Mouse (Mus musculus): Measurements from ENCODE around the gene 2410015M20Rik. TPM values are rescaled to one million over a fixed set of nuclear protein-coding genes. Genes with fewer than 3 reads are reported as not detected.
"Not testable (repeated sequence)": the region's sequence is repeated elsewhere in the genome, so short reads cannot be mapped to it uniquely, and the experiment has no call there.

2410015M20Rik gene
- total RNA-seq (2021), result 100 to 1,000 TPM; 343 to 364 TPM

GRCm38 (mm10) chr17:56609452-56610171 is at the start of gene 2410015M20Rik:
2410015M20Rik (minus strand) TSS chr17:56609771.
- intact Hi-C loops (cut with DNase I), result loop anchor here (5.0 kb wide), 2 partner anchors 58 to 153 kb away; partner anchors contain the start of gene Dus3l
- DNase-seq (ENCODE audit: low spot score), result peak; percentile 93

GRCm38 (mm10) chr17:56656171-56656570 is 46.6 kb upstream of the 2410015M20Rik start:
- no peak for DNase-seq (ENCODE audit: low spot score)
- intact Hi-C loops (cut with DNase I), result no loop called here

- intact Hi-C loops (cut with DNase I), result no loop called here
- DNase-seq (ENCODE audit: low spot score), result no peak
Observed at GRCm38 (mm10) chr17:56655311-56655710, 45.7 kb upstream of the 2410015M20Rik start.

GRCm38 (mm10) chr17:56654771-56655170 is 45.2 kb upstream of the 2410015M20Rik start:
- DNase-seq (ENCODE audit: low spot score), result no peak
- intact Hi-C loops (cut with DNase I), result no loop called here

GRCm38 (mm10) chr17:56651801-56652200 is 42.2 kb upstream of the 2410015M20Rik start:
- intact Hi-C loops (cut with DNase I), result no loop called here
- no peak for DNase-seq (ENCODE audit: low spot score)

GRCm38 (mm10) chr17:56647546-56647945 is 38.0 kb upstream of the 2410015M20Rik start:
- intact Hi-C loops (cut with DNase I), result no loop called here
- no peak for DNase-seq (ENCODE audit: low spot score)

GRCm38 (mm10) chr17:56643237-56643636 is 33.7 kb upstream of the 2410015M20Rik start:
- no peak for DNase-seq (ENCODE audit: low spot score)

GRCm38 (mm10) chr17:56634023-56634422 is 24.5 kb upstream of the 2410015M20Rik start:
- DNase-seq (ENCODE audit: low spot score), result no peak
- intact Hi-C loops (cut with DNase I), result no loop called here

More at GRCm38 (mm10) chr17:56643237-56643636, 33.7 kb upstream of the 2410015M20Rik start:
- intact Hi-C loops (cut with DNase I), result no loop called here

GRCm38 (mm10) chr17:56631807-56632206 is 22.2 kb upstream of the 2410015M20Rik start:
- no peak for DNase-seq (ENCODE audit: low spot score)
- intact Hi-C loops (cut with DNase I), result no loop called here

GRCm38 (mm10) chr17:56629800-56630781 is 20.5 kb upstream of the 2410015M20Rik start:
- DNase-seq (ENCODE audit: low spot score); intact Hi-C loops (cut with DNase I): not testable (repeated sequence)

- DNase-seq (ENCODE audit: low spot score), result no peak
- intact Hi-C loops (cut with DNase I), result no loop called here
Observed at GRCm38 (mm10) chr17:56627530-56628277, 18.1 kb upstream of the 2410015M20Rik start, which contains the start of gene Catsperd. Catsperd (plus strand) TSS chr17:56628143.

GRCm38 (mm10) chr17:56626754-56627470 is 17.3 kb upstream of the 2410015M20Rik start, which contains the start of gene Lonp1:
Lonp1 (minus strand) TSS chr17:56626887.
- DNase-seq (ENCODE audit: low spot score), result peak; percentile 87
- intact Hi-C loops (cut with DNase I), result no loop called here

- intact Hi-C loops (cut with DNase I), result no loop called here
- DNase-seq (ENCODE audit: low spot score), result no peak
Observed at GRCm38 (mm10) chr17:56626260-56626659, 16.7 kb upstream of the 2410015M20Rik start.

GRCm38 (mm10) chr17:56625495-56625894 is 15.9 kb upstream of the 2410015M20Rik start:
- DNase-seq (ENCODE audit: low spot score), result no peak
- intact Hi-C loops (cut with DNase I), result loop anchor here (2.0 kb wide), 1 partner anchor 43 kb away; no protein-coding TSS in a partner anchor

- DNase-seq (ENCODE audit: low spot score), result no peak
- intact Hi-C loops (cut with DNase I), result no loop called here
Observed at GRCm38 (mm10) chr17:56617628-56618027, 8.1 kb upstream of the 2410015M20Rik start.

GRCm38 (mm10) chr17:56616725-56617124 is 7.2 kb upstream of the 2410015M20Rik start:
- intact Hi-C loops (cut with DNase I), result no loop called here
- DNase-seq (ENCODE audit: low spot score), result no peak

GRCm38 (mm10) chr17:56615792-56616191 is 6.2 kb upstream of the 2410015M20Rik start:
- no peak for DNase-seq (ENCODE audit: low spot score)
- intact Hi-C loops (cut with DNase I), result no loop called here

GRCm38 (mm10) chr17:56615136-56615784 is 5.7 kb upstream of the 2410015M20Rik start:
- no peak for DNase-seq (ENCODE audit: low spot score)
- intact Hi-C loops (cut with DNase I), result no loop called here

All from heart, postnatal 25 days (tissue).